Mouse (Mus musculus) gastrocnemius, adult 2 months (tissue): ENCODE data around the gene Nceh1. TPM values are rescaled to one million over a fixed set of nuclear protein-coding genes. Genes with fewer than 3 reads are reported as not detected.
"Not testable (repeated sequence)": the region's sequence is repeated elsewhere in the genome, so short reads cannot be mapped to it uniquely, and the experiment has no call there.

Experiments
- DNase-seq: peaks from one replicate; pipeline ENCODE4 v3.0.0; 2022
- H3K27ac ChIP-seq: fragments of 200-600 bp; 2 replicates; pipeline ENCODE4 v1.8.1; 2022; ENCODE audit warnings: mild to moderate bottlenecking
- H3K4me3 ChIP-seq: fragments of 200-600 bp; 2 replicates; pipeline ENCODE4 v1.8.1; 2022; ENCODE audit warnings: mild to moderate bottlenecking, moderate library complexity
- CTCF ChIP-seq: fragments of 200-600 bp; IDR thresholded peaks from 2 replicates; pipeline ENCODE4 v1.8.1; 2022; ENCODE audit warnings: antibody characterized with exemption, mild to moderate bottlenecking, moderate library complexity
- intact Hi-C: fragments of 180-260 bp; cut with DNase I; formaldehyde crosslinking; loops from one replicate; pipeline ENCODE4 v1.15.1; 2025
- total RNA-seq, 2 experiments: library from RNA; stranded (reverse); gene quantifications; 2 replicates each; pipeline ENCODE4 v1.2.3; 2021

Nceh1 gene
- total RNA-seq, 2 experiments from 2014 or later, result 16.7 to 31.6 TPM

DNA sequence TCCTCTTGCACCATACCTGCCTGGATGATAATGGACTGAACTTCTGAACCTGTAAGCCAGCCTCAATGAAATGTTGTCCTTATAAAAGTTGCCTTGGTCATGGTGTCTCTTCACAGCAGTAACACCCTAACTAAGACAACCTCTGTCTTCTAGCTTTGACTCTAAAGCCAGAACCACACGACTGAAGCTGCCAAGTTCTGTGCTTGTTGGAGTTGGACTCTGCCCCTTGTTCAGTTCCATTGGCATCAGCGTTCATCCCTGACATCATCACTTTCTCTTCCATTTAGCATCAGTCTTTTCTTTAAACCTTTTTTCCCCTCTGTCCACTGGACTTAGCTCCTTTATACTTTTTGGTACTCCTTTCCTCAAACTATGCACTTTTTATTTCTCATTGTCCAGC is 63.4 kb downstream of the Nceh1 start:
- no peak for TF ChIP-seq CTCF
- no peak for DNase-seq
- no peak overlapping the region for H3K4me3 ChIP-seq
- intact Hi-C loops, result no loop called here
- no peak overlapping the region for H3K27ac ChIP-seq

DNA sequence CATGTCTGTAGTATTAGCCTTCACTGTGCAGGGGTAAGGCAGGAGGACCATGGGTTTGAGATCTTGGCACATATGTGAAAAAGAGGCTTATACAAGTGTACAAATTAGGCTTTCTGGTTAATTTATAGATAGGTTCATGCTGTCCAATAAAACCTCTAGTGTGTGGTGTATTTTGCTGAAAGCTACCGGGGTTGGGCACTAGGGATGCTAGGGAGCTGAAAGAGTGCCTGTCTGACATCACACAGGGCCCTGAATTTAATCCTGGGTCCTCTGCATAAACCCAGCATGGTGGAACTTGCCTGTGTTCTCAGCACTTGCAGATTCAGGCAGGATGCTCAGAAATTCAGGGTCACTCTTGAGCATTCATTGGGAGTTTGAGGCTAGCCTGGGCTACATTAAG is 65.0 kb downstream of the Nceh1 start:
- H3K27ac ChIP-seq, result no peak overlapping the region
- intact Hi-C loops, result no loop called here
- no peak for DNase-seq
- H3K4me3 ChIP-seq, result no peak overlapping the region
- TF ChIP-seq CTCF, result no peak

DNA sequence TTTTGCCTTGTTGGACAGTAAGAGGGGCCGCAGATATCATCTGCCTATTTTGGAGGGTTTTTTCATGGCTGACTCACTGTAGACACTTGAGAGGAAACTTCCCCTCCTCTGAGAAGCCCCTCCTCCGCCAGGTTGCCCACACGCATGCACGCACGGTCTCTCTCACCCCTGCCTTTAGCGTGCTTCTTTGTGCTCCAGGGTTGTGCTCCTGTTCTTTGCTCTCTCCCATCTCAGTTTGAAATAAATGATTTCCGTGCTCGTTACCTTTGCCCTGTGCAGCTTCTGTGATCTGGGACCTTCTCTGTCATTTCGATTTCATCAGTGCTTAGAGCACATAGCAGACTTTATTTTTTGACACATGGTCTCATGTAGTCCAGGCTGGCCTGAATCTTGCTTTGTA is 66.3 kb downstream of the Nceh1 start:
- Histone ChIP-seq H3K27ac (no peak overlapping the region), H3K4me3 (no peak overlapping the region)
- DNase-seq, result no peak
- intact Hi-C loops, result no loop called here
- no peak for TF ChIP-seq CTCF

DNA sequence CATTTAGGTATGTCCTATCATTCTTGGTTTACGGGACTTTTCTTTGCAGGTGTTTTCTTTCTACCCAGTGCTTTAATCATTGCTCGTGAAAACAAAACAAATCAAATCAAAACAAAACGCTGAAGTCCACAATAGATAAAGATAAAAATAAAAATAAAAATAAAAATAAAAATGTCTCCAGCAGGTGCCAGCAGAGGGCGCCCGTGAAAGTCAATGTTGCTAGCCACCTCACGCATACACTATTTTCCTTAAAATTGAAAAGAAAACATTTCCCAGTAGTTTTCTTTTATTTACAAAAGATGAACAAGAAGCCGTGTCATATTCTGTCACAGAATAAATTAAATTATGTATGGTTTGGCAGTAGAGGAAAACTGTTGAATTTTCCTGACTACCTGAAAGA is 68.2 kb downstream of the Nceh1 start:
- Histone ChIP-seq H3K4me3 (no peak overlapping the region), H3K27ac (no peak overlapping the region)
- TF ChIP-seq CTCF, result peak; percentile 63
- intact Hi-C loops, result loop anchor here (5.0 kb wide), 1 partner anchor 216 kb away; no protein-coding TSS in a partner anchor
- no peak for DNase-seq

DNA sequence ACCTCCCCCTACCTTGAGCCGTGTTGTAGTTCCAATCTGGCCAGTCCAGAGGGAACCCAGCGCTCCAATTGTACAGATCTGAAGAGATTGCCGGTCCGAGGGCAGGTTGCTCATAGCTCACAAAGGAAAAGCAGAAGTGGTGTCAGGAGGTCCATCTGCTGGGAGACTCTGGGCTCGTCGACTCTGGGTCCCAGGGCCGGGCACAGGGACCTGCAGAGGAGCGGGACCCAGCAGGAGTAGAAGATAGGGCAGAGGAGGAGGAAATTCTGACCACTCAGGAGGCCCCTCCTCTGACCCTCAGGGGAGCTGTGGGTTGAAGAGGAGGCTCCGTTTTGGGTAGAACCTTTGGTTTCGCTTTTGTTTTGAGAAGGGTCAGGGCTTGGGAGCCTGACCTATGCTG is 75.7 kb downstream of the Nceh1 start:
- no peak for TF ChIP-seq CTCF
- intact Hi-C loops, result no loop called here
- DNase-seq, result no peak
- Histone ChIP-seq H3K4me3 (peak overlapping the region; percentile 35), H3K27ac (no peak overlapping the region)

DNA sequence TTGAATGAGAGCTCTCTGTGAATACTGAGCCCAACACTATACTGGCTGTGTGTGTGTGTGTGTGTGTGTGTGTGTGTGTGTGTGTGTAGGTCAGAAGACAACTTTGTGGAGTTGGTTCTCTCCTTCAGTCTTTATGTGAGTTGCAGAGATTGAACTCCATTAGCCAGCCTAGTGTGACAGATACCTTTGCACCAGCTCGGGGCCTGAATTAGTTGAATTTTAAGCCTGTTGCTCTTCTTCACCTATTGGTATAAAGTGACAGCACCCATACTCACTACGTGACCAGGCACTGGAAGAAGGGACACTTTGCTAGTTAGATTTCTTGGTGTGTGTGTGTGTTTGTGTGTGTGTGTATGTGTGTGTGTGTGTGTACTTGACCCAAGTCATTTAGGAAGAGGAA is 77.6 kb downstream of the Nceh1 start:
- no peak overlapping the region for H3K27ac ChIP-seq
- intact Hi-C loops, result no loop called here
- TF ChIP-seq CTCF, result no peak
- DNase-seq, result no peak
- H3K4me3 ChIP-seq, result no peak overlapping the region

DNA sequence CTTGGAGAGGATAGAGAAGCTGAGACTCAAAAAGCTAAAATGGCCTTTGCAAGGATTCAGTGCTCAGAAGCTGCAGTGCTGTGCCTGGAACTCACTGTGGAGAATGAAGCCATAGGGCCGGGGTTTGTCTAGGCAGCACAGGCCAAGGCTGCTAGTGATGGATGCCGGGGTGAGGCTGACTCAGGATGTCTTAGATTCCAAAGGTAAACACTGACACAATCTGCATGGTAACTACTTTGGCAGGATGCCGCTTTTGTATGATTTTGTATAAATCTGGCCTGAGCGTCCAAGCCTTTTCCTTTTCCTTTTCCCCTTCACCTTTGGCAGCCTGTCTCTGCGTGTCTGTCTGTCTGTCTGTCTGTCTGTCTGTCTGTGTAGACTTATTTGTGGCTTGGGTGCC is 84.6 kb downstream of the Nceh1 start:
- DNase-seq, result no peak
- Histone ChIP-seq H3K4me3 (no peak overlapping the region), H3K27ac (no peak overlapping the region)
- no peak for TF ChIP-seq CTCF
- intact Hi-C loops, result no loop called here

DNA sequence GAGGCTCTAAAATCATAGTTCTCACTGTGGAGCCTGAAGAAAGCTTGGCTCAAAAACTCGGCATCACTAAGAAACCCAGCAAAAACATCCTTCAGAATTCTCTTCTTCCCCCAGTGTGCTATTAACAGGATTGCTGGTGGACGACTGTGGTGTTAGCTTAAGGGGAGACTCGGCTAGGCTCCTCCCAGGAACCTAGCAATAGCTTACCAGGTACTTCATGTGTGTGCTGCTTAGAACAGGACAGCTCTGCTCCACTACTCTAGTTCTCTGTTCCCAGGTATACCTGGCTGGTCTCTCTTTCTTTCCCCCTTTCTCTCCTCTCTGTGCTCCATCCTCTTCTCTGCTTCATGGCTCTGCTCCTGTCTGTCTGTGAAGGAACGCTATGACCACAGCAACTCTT is 85.1 kb downstream of the Nceh1 start:
- Histone ChIP-seq H3K27ac (no peak overlapping the region), H3K4me3 (no peak overlapping the region)
- no peak for TF ChIP-seq CTCF
- DNase-seq, result no peak
- intact Hi-C loops, result no loop called here

DNA sequence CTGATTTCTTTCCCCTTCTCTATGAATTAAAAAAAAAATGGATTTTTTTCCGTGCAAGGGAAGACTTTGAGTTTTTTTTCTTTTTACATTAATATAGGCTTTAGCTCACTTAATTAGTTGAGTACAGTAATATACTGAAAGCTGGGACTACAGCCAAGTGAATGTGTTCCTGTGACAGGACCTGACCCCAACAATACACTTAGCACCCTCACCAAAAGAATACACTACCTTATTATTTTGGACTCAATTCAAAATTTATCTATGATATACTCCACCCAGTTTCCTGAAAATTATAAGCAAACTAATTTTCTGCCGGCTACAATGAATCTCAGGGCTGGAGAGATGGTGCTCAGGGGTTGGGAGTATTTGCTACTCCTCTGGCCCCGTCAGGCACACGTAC is 86.4 kb downstream of the Nceh1 start:
- no peak for DNase-seq
- H3K27ac ChIP-seq, result no peak overlapping the region
- intact Hi-C loops, result no loop called here
- no peak overlapping the region for H3K4me3 ChIP-seq
- TF ChIP-seq CTCF, result no peak

DNA sequence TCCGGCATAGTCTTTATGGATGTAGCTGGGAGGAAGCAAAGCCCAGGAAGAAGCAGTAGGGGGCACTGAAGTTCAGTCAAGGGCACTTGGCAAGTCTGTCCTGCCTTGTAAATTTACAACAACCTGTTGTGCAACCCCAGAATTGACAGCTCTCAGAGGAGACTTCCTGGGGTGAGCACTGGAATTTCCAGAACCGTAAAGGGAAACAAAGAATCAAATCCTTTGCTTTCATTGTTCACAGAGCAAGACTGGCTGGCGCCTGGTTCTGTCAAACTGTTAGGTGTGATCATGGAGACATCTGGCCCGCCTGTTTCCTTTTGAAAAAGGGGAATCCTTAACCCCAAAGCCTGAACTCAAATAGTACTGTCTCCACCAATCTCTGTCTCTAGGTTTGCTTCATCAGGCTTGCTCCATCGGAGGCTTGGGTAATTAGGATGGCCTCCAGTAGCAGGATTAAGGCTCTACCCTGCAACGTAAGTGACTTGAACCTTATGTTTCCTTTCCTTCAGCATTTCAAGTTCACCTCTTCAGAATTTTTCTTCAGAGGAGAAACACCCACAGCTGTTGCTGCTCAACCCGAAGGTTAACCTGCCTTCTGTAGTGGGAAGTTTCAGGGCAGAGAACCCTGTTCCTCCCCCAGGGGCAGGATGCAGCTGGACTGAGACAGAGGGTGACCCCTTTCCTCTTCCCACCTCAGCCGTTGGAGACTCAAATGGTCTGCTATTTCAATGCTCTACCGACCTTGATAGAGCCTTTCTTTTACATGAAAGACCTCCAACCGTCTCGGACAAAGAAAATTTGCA is 87.6 kb downstream of the Nceh1 start:
- peak; percentile 75 for TF ChIP-seq CTCF
- intact Hi-C loops, result loop anchor here (1.0 to 5.0 kb wide), 2 partner anchors 67 to 76 kb away; no protein-coding TSS in a partner anchor
- H3K4me3 ChIP-seq, result peak overlapping the region; percentile 49
- H3K27ac ChIP-seq, result peak overlapping the region; percentile 79
- DNase-seq, result peak; percentile 67

DNA sequence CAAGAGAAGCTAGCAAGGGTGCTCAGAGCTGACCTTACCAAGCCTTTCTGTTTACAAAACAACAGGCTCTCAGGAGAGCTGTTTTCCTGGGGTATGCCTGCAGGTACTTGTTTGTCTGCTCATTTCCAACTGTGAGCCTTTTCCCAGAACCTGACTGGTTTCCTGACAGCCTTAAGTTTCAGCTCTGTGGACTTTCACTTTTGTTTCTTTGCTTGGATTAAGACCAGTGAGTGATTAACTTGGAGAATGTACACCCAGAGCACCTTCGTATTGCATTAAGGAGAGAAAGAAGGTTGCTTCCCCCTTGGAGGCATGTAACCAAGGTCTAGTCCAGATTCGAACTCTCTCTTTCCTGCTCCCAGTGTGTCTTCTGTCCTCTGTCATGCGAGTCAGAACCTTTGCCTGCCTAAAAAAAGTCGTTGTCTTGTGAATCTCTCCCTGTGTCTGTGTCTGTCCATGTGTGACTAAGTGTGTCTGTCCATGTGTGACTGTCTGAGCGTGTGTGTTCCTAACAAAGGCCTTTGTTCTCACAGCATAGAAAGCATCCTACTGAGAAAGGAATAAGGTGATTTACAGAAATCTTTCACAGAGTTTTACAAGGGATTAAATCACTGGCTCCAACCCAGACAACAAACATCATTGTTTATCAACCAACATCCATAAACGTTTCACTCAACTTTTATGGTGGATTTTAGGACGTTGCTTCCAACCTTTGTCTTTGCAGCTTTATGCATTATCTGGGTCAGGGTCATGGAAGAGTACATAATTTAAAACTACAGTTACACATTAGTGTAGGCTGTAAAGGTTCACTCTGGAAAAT is 90.4 kb downstream of the Nceh1 start:
- Histone ChIP-seq H3K4me3 (peak overlapping the region; percentile 23), H3K27ac (peak overlapping the region; percentile 76)
- DNase-seq, result no peak
- TF ChIP-seq CTCF, result no peak
- intact Hi-C loops, result loop anchor here (5.0 kb wide), 1 partner anchor 64 kb away; no protein-coding TSS in a partner anchor

DNA sequence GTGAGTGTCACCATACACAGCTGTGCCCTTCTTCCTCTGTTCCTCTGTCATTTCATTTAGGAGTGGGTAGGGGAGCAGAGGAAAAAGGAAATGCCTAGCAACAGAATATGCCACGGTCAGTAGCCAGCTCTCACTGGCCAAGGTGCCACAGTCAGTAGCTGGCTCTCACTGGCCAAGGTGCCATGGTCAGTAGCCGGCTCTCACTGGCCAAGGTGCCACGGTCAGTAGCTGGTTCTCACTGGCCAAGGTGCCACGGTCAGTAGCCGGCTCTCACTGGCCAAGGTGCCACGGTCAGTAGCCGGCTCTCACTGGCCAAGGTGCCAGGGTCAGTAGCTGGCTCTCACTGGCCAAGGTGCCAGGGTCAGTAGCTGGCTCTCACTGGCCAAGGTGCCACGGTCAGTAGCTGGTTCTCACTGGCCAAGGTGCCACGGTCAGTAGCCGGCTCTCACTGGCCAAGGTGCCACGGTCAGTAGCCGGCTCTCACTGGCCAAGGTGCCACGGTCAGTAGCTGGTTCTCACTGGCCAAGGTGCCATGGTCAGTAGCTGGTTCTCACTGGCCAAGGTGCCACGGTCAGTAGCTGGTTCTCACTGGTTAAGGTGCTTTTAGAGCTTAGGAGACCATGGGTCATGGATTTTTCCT is 96.6 kb downstream of the Nceh1 start:
- intact Hi-C loops, result loop anchor here (5.0 kb wide), 1 partner anchor 43 kb away; no protein-coding TSS in a partner anchor
- peak overlapping the region; percentile 53; the same call in 1 of the 2 replicates for H3K27ac ChIP-seq
- not testable (repeated sequence) for H3K4me3 ChIP-seq, DNase-seq
